Mouse (Mus musculus): ENCODE measurements at regions not wholly inside any gene's neighbourhood (a gene's known extent, or its start where the extent isn't known, plus 50 kb on each side); places are given as distances from the start of the nearest gene placed in this dataset.

- Histone ChIP-seq H3K9me3 (ENCODE audit: low read length) (no peaks in the 10 kb centered on the region), H3K27me3 (ENCODE audit: insufficient read depth, low read length) (no peaks in the 10 kb centered on the region), H3K9ac (no peak overlapping the region), H3K36me3 (ENCODE audit: insufficient read depth) (no peaks in the 10 kb centered on the region), H3K4me3 (ENCODE audit: low read depth, low read length) (no peak overlapping the region), H3K4me1 (ENCODE audit: insufficient read depth) (no peaks in the 10 kb centered on the region), H3K27ac (ENCODE audit: low read depth, low read length) (no peak overlapping the region), H3K4me2 (ENCODE audit: low read depth) (no peak overlapping the region)
- TF ChIP-seq CTCF (IDR thresholded peaks at IDR 0.05; ENCODE audit: low read depth), result no peak
- no peak for ATAC-seq
- 33% methylated on average over 1 of the region's 1 CpGs for WGBS
- no peak for DNase-seq
Measured at GRCm38 (mm10) chr9:85003414-85003813, 309.2 kb upstream of the Gm11114 start.

GRCm38 (mm10) chr9:85011361-85011760, 301.2 kb upstream of the Gm11114 start:
- Histone ChIP-seq H3K9ac (no peak overlapping the region), H3K9me3 (ENCODE audit: low read length) (no peaks in the 10 kb centered on the region), H3K4me3 (ENCODE audit: low read depth, low read length) (no peak overlapping the region), H3K36me3 (ENCODE audit: insufficient read depth) (no peaks in the 10 kb centered on the region), H3K27ac (ENCODE audit: low read depth, low read length) (no peak overlapping the region), H3K4me2 (ENCODE audit: low read depth) (no peak overlapping the region), H3K27me3 (ENCODE audit: insufficient read depth, low read length) (no peaks in the 10 kb centered on the region), H3K4me1 (ENCODE audit: insufficient read depth) (no peaks in the 10 kb centered on the region)
- no peak for ATAC-seq
- 43% methylated on average over 1 of the region's 1 CpGs for WGBS
- no peak for TF ChIP-seq CTCF (IDR thresholded peaks at IDR 0.05; ENCODE audit: low read depth)
- DNase-seq, result no peak

GRCm38 (mm10) chr9:85048112-85048978, 264.2 kb upstream of the Gm11114 start:
- H3K4me1 ChIP-seq (ENCODE audit: insufficient read depth), result no peaks in the 10 kb centered on the region
- no peak overlapping the region for H3K4me3 ChIP-seq (ENCODE audit: low read depth, low read length)
- TF ChIP-seq CTCF (IDR thresholded peaks at IDR 0.05; ENCODE audit: low read depth), result no peak
- no peaks in the 10 kb centered on the region for H3K9me3 ChIP-seq (ENCODE audit: low read length)
- H3K27ac ChIP-seq (ENCODE audit: low read depth, low read length), result no peak overlapping the region
- H3K27me3 ChIP-seq (ENCODE audit: insufficient read depth, low read length), result no peaks in the 10 kb centered on the region
- peak; percentile 3 for DNase-seq
- no peak overlapping the region for H3K9ac ChIP-seq
- 25% methylated on average over 2 of the region's 2 CpGs for WGBS
- ATAC-seq, result peak; percentile 54
- no peaks in the 10 kb centered on the region for H3K36me3 ChIP-seq (ENCODE audit: insufficient read depth)
- no peak overlapping the region for H3K4me2 ChIP-seq (ENCODE audit: low read depth)

- ATAC-seq, result no peak
- H3K4me2 ChIP-seq (ENCODE audit: low read depth), result no peak overlapping the region
- WGBS, result 83% methylated on average over 4 of the region's 4 CpGs
Measured at GRCm38 (mm10) chr9:85052526-85052925, 260.0 kb upstream of the Gm11114 start.

GRCm38 (mm10) chr9:85079975-85080374, 232.6 kb upstream of the Gm11114 start:
- Histone ChIP-seq H3K4me1 (ENCODE audit: insufficient read depth) (no peaks in the 10 kb centered on the region), H3K4me3 (ENCODE audit: low read depth, low read length) (no peak overlapping the region), H3K4me2 (ENCODE audit: low read depth) (no peak overlapping the region), H3K9ac (no peak overlapping the region), H3K9me3 (ENCODE audit: low read length) (no peaks in the 10 kb centered on the region), H3K27me3 (ENCODE audit: insufficient read depth, low read length) (no peaks in the 10 kb centered on the region), H3K27ac (ENCODE audit: low read depth, low read length) (no peak overlapping the region), H3K36me3 (ENCODE audit: insufficient read depth) (no peaks in the 10 kb centered on the region)
- ATAC-seq (no peak), DNase-seq (no peak)
- no peak for TF ChIP-seq CTCF (IDR thresholded peaks at IDR 0.05; ENCODE audit: low read depth)
- WGBS, result 92% methylated on average over 5 of the region's 5 CpGs

More at GRCm38 (mm10) chr9:85052526-85052925, 260.0 kb upstream of the Gm11114 start:
- H3K36me3 ChIP-seq (ENCODE audit: insufficient read depth), result no peaks in the 10 kb centered on the region
- no peak overlapping the region for H3K4me3 ChIP-seq (ENCODE audit: low read depth, low read length)
- no peak overlapping the region for H3K27ac ChIP-seq (ENCODE audit: low read depth, low read length)
- no peak overlapping the region for H3K9ac ChIP-seq
- DNase-seq, result no peak
- no peaks in the 10 kb centered on the region for H3K9me3 ChIP-seq (ENCODE audit: low read length)
- H3K4me1 ChIP-seq (ENCODE audit: insufficient read depth), result no peaks in the 10 kb centered on the region
- TF ChIP-seq CTCF (IDR thresholded peaks at IDR 0.05; ENCODE audit: low read depth), result no peak
- no peaks in the 10 kb centered on the region for H3K27me3 ChIP-seq (ENCODE audit: insufficient read depth, low read length)

- no peaks in the 10 kb centered on the region for H3K4me1 ChIP-seq (ENCODE audit: insufficient read depth)
- no peak for DNase-seq
- no peaks in the 10 kb centered on the region for H3K9me3 ChIP-seq (ENCODE audit: low read length)
- H3K4me3 ChIP-seq (ENCODE audit: low read depth, low read length), result no peak overlapping the region
- H3K36me3 ChIP-seq (ENCODE audit: insufficient read depth), result no peaks in the 10 kb centered on the region
- no peak overlapping the region for H3K9ac ChIP-seq
- no peak overlapping the region for H3K4me2 ChIP-seq (ENCODE audit: low read depth)
- no peak for ATAC-seq
- no peak overlapping the region for H3K27ac ChIP-seq (ENCODE audit: low read depth, low read length)
- no peaks in the 10 kb centered on the region for H3K27me3 ChIP-seq (ENCODE audit: insufficient read depth, low read length)
- WGBS, result 88% methylated on average over 6 of the region's 6 CpGs
- TF ChIP-seq CTCF (IDR thresholded peaks at IDR 0.05; ENCODE audit: low read depth), result no peak
Measured at GRCm38 (mm10) chr9:85088556-85089338, 223.8 kb upstream of the Gm11114 start.

- H3K4me2 ChIP-seq (ENCODE audit: low read depth), result no peak overlapping the region
- 84% methylated on average over 10 of the region's 10 CpGs for WGBS
- no peak overlapping the region for H3K9ac ChIP-seq
- no peak overlapping the region for H3K4me3 ChIP-seq (ENCODE audit: low read depth, low read length)
- TF ChIP-seq CTCF (IDR thresholded peaks at IDR 0.05; ENCODE audit: low read depth), result no peak
- peak; percentile 8 for DNase-seq
- H3K27ac ChIP-seq (ENCODE audit: low read depth, low read length), result no peak overlapping the region
- ATAC-seq, result peak; percentile 54
- no peaks in the 10 kb centered on the region for H3K9me3 ChIP-seq (ENCODE audit: low read length)
- H3K36me3 ChIP-seq (ENCODE audit: insufficient read depth), result no peaks in the 10 kb centered on the region
- H3K4me1 ChIP-seq (ENCODE audit: insufficient read depth), result no peaks in the 10 kb centered on the region
- H3K27me3 ChIP-seq (ENCODE audit: insufficient read depth, low read length), result no peaks in the 10 kb centered on the region
Measured at GRCm38 (mm10) chr9:85090297-85090696, 222.3 kb upstream of the Gm11114 start.

Measured in forebrain, postnatal 0 days (tissue).